Mouse (Mus musculus) stomach, postnatal 0 days (tissue): ENCODE results near the gene Cyp4a10.

Experiments
- CTCF ChIP-seq: IDR thresholded peaks from 2 replicates; pipeline ENCODE4 v1.5.1; 2016; ENCODE audit warnings: antibody characterized with exemption, low read depth, mild to moderate bottlenecking, moderate library complexity
- EP300 ChIP-seq: optimal IDR thresholded peaks from 2 replicates; pipeline ENCODE3; 2016; ENCODE audit warnings: antibody characterized with exemption

- no peak for TF ChIP-seq CTCF
- TF ChIP-seq EP300, result no peak
These were observed 20.6 kb upstream of the Cyp4a10 start for GRCm38 (mm10) chr4:115497466-115497865.
